22 mouse cellular contexts compared by ENCODE assay signal in the genomic region with DNA sequence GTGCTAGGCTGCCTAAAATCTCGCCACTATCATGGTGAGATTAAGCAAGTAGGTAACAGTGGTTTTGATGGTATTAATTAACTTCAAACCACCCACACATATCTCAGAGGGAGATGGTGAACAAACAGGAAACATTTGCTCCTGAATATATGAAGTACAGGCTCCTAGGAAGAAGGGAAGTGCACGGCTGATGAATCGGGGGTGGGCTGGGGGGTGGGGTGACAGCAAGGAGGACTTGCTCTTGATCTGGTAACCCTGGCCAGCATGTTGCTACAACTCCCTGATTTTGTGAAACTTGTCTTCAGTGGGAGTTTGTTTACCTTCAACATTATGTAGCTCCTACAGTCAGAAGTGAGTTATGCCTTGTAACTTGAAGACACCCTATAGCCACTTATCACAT.
DNase-seq lines count a peak whose midpoint lies in the region; ATAC-seq and TF ChIP-seq lines count a peak whose summit lies in the region.
"Had no signal": no experiment of that assay in that cellular context is flagged by ENCODE, and none has a peak within 500 bp of the region (broad histone marks: within the 10 kb centered on the region; RNA-seq: fewer than 3 reads in every experiment).

No protein-coding gene starts in this region.

- ATAC-seq in kidney, embryonic 14.5 days (ENCODE audit: low FRiP score, low TSS enrichment): peak; percentile 57; the same call in 1 of the 2 replicates
- no peak for ATAC-seq in kidney, embryonic 16.5 days (ENCODE audit: low FRiP score, low TSS enrichment)
- ATAC-seq in Patski: peak; percentile 26
- 0 out of 2 replicates have a peak, but pooled peaks have one; percentile 19 for ATAC-seq in stomach, postnatal 0 days (ENCODE audit: low FRiP score, low TSS enrichment)
- ATAC-seq: CD4-positive, CD25-positive, alpha-beta regulatory T cell, adult 4 months; forebrain, embryonic 13.5 days; forebrain, embryonic 15.5 days; forebrain, postnatal 0 days had no signal

- no peaks in the 10 kb centered on the region for H3K27me3 ChIP-seq in kidney, embryonic 14.5 days (ENCODE audit: control insufficient read depth, insufficient read depth, low read length)
- no peaks in the 10 kb centered on the region for H3K27me3 ChIP-seq in kidney, embryonic 16.5 days (ENCODE audit: insufficient read depth, low read length)
- no peaks in the 10 kb centered on the region for H3K27me3 ChIP-seq in Patski
- no peaks in the 10 kb centered on the region for H3K27me3 ChIP-seq in stomach, postnatal 0 days (ENCODE audit: control insufficient read depth, insufficient read depth, low read length)
- H3K27me3 ChIP-seq: CH12.LX; embryonic facial prominence, embryonic 12.5 days; forebrain, embryonic 13.5 days; forebrain, embryonic 15.5 days had no signal

- in situ Hi-C loops in Patski (cut with MboI; ENCODE audit: low pct_unique_long_range_greater_than_20kb): no loop called here

- POLR2A ChIA-PET in Patski (lab: Charles Lee): no interaction called here

- DNase-seq in Patski (ENCODE audit: low read depth, low spot score): no peak
- DNase-seq in stomach, postnatal 0 days (ENCODE audit: low spot score): no peak
- no peak for DNase-seq in lung, postnatal 10 days
- DNase-seq: adrenal gland, adult 2 months; adrenal gland, postnatal 10 days; adrenal gland, postnatal 25 days; B cell, adult 2 months; cerebellum, adult 11 months; cerebellum, adult 18-20 months; cerebellum, adult 8-10 months; cerebellum, adult 9-11 months; cerebellum, postnatal 25 days; forebrain, postnatal 0 days had no signal

- no peaks in the 10 kb centered on the region for H3K36me3 ChIP-seq in kidney, embryonic 14.5 days (ENCODE audit: control insufficient read depth, insufficient read depth, low read length)
- no peaks in the 10 kb centered on the region for H3K36me3 ChIP-seq in kidney, embryonic 16.5 days (ENCODE audit: insufficient read depth, low read length)
- H3K36me3 ChIP-seq in stomach, postnatal 0 days (ENCODE audit: control insufficient read depth, insufficient read depth, low read length): no peaks in the 10 kb centered on the region
- H3K36me3 ChIP-seq: embryonic facial prominence, embryonic 10.5 days; embryonic facial prominence, embryonic 12.5 days; forebrain, embryonic 15.5 days; G1E had no signal

- no peak overlapping the region for H3K4me3 ChIP-seq in kidney, embryonic 14.5 days (ENCODE audit: low read length)
- no peak overlapping the region for H3K4me3 ChIP-seq in kidney, embryonic 16.5 days (ENCODE audit: low read length)
- no peak overlapping the region for H3K4me3 ChIP-seq in stomach, postnatal 0 days (ENCODE audit: low read depth, low read length)
- H3K4me3 ChIP-seq: embryonic facial prominence, embryonic 10.5 days; embryonic facial prominence, embryonic 12.5 days; forebrain, embryonic 13.5 days; forebrain, embryonic 15.5 days had no signal

- 0 out of 2 replicates have a peak, but pooled peaks cover 6% of the 10 kb centered on the region for H3K4me1 ChIP-seq in kidney, embryonic 14.5 days (ENCODE audit: control insufficient read depth, insufficient read depth, low read length)
- H3K4me1 ChIP-seq in kidney, embryonic 16.5 days (ENCODE audit: insufficient read depth, low read length): peaks cover 17% of the 10 kb centered on the region
- no peaks in the 10 kb centered on the region for H3K4me1 ChIP-seq in stomach, postnatal 0 days (replicated peaks; ENCODE audit: control insufficient read depth, insufficient read depth)
- H3K4me1 ChIP-seq: embryonic facial prominence, embryonic 10.5 days; embryonic facial prominence, embryonic 12.5 days; forebrain, embryonic 13.5 days had no signal

- no peak for TF ChIP-seq CTCF in Patski (IDR thresholded peaks at IDR 0.05)
- TF ChIP-seq CTCF in stomach, postnatal 0 days (IDR thresholded peaks at IDR 0.05; ENCODE audit: low read depth): no peak

- no peaks in the 10 kb centered on the region for H3K9me3 ChIP-seq in kidney, embryonic 14.5 days (ENCODE audit: control insufficient read depth, low read length)
- no peaks in the 10 kb centered on the region for H3K9me3 ChIP-seq in kidney, embryonic 16.5 days (ENCODE audit: low read length)
- no peaks in the 10 kb centered on the region for H3K9me3 ChIP-seq in stomach, postnatal 0 days (ENCODE audit: control insufficient read depth, low read length)
- H3K9me3 ChIP-seq: embryonic facial prominence, embryonic 10.5 days; embryonic facial prominence, embryonic 12.5 days; forebrain, embryonic 13.5 days; forebrain, embryonic 15.5 days; G1E had no signal

- WGBS in kidney, embryonic 14.5 days: 24% methylated on average over 3 of the region's 3 CpGs
- 23% methylated on average over 3 of the region's 3 CpGs for WGBS in kidney, embryonic 16.5 days
- 53% methylated on average over 3 of the region's 3 CpGs for WGBS in stomach, postnatal 0 days

- no peak overlapping the region for H3K4me2 ChIP-seq in kidney, embryonic 14.5 days (replicated peaks; ENCODE audit: low read depth, low read length)
- no peak overlapping the region for H3K4me2 ChIP-seq in kidney, embryonic 16.5 days (replicated peaks; ENCODE audit: low read depth, low read length)
- H3K4me2 ChIP-seq in stomach, postnatal 0 days (replicated peaks; ENCODE audit: low read depth): no peak overlapping the region
- H3K4me2 ChIP-seq: embryonic facial prominence, embryonic 12.5 days; forebrain, embryonic 13.5 days; forebrain, embryonic 15.5 days had no signal

- no peak overlapping the region for H3K9ac ChIP-seq in kidney, embryonic 14.5 days (ENCODE audit: low read depth, low read length)
- no peak overlapping the region for H3K9ac ChIP-seq in kidney, embryonic 16.5 days (replicated peaks; ENCODE audit: low read length)
- no peak overlapping the region for H3K9ac ChIP-seq in stomach, postnatal 0 days (ENCODE audit: low read length)
- H3K9ac ChIP-seq: embryonic facial prominence, embryonic 12.5 days; forebrain, embryonic 13.5 days; forebrain, embryonic 15.5 days; forebrain, postnatal 0 days had no signal

- no peak overlapping the region for H3K27ac ChIP-seq in kidney, embryonic 14.5 days (ENCODE audit: low read depth, low read length)
- no peak overlapping the region for H3K27ac ChIP-seq in kidney, embryonic 16.5 days (ENCODE audit: low read length)
- H3K27ac ChIP-seq in stomach, postnatal 0 days (replicated peaks): peak overlapping the region; percentile 41; the same call in 1 of the 2 replicates
- H3K27ac ChIP-seq: embryonic facial prominence, embryonic 10.5 days; embryonic facial prominence, embryonic 12.5 days; forebrain, embryonic 13.5 days; forebrain, embryonic 15.5 days had no signal

- CTCF ChIA-PET in Patski (lab: Charles Lee): interaction anchor here (0.9 to 1.3 kb wide), 2 partner anchors 12 to 26 kb away, joined by 3 to 4 read pairs; no protein-coding TSS in a partner anchor

- TF ChIP-seq EP300 in stomach, postnatal 0 days (optimal IDR thresholded peaks at IDR 0.05): no peak
